Mouse (Mus musculus) midbrain, embryonic 15.5 days (tissue): ENCODE data around the gene 1700056E22Rik. TPM values are rescaled to one million over a fixed set of nuclear protein-coding genes. Genes with fewer than 3 reads are reported as not detected.

ENCODE experiments used
- ATAC-seq: fragments of 200-750 bp; cut with Nextera tagmentation; replicated peaks from 2 replicates; pipeline ENCODE4 v1.8.0; 2017; ENCODE audit warnings: moderate TSS enrichment
- H3K27ac ChIP-seq: fragments of 300-500 bp; sonication (generic); 2 replicates; pipeline ENCODE4 v1.5.1; 2015; ENCODE audit warnings: mild to moderate bottlenecking, inconsistent platforms
- H3K27me3 ChIP-seq: fragments of 300-500 bp; sonication (generic); replicated peaks from 2 replicates; pipeline ENCODE4 v1.6.1; 2015; ENCODE audit warnings: inconsistent platforms
- H3K36me3 ChIP-seq: fragments of 300-500 bp; sonication (generic); replicated peaks from 2 replicates; pipeline ENCODE4 v1.6.1; 2015; ENCODE audit warnings: inconsistent platforms
- H3K4me1 ChIP-seq: fragments of 300-500 bp; sonication (generic); 2 replicates; pipeline ENCODE4 v1.6.1; 2015; ENCODE audit warnings: inconsistent platforms
- H3K4me2 ChIP-seq: fragments of 300-500 bp; sonication (generic); 2 replicates; pipeline ENCODE4 v1.6.1; 2015; ENCODE audit warnings: inconsistent platforms, mild to moderate bottlenecking, moderate library complexity
- H3K4me3 ChIP-seq: fragments of 300-500 bp; sonication (generic); 2 replicates; pipeline ENCODE4 v1.5.1; 2015; ENCODE audit warnings: mild to moderate bottlenecking, inconsistent platforms
- H3K9ac ChIP-seq: fragments of 300-500 bp; sonication (generic); 2 replicates; pipeline ENCODE4 v1.6.1; 2015; ENCODE audit warnings: mild to moderate bottlenecking, inconsistent platforms
- H3K9me3 ChIP-seq: fragments of 300-500 bp; sonication (generic); 2 replicates; pipeline ENCODE4 v1.6.1; 2016; ENCODE audit warnings: inconsistent platforms
- WGBS: fragments of 180-500 bp; shearing (Covaris S2); methylation state at CpG from one replicate; pipeline ENCODE4 v1.1.7; 2015; ENCODE audit warnings: mixed read lengths; 5-methylcytosine and 5-hydroxymethylcytosine counted together
- polyA plus RNA-seq: library from polyadenylated mRNA; unstranded; fragments of >200 nt; fragmentation: Nextera tagmentation; extraction: Ambion mirVana; gene quantifications from 2 replicates; pipeline ENCODE4 v1.2.1, GENCODE M21; 2015

1700056E22Rik gene
- polyA plus RNA-seq, 1 experiment from 2014 or later, result 0.84 TPM

DNA sequence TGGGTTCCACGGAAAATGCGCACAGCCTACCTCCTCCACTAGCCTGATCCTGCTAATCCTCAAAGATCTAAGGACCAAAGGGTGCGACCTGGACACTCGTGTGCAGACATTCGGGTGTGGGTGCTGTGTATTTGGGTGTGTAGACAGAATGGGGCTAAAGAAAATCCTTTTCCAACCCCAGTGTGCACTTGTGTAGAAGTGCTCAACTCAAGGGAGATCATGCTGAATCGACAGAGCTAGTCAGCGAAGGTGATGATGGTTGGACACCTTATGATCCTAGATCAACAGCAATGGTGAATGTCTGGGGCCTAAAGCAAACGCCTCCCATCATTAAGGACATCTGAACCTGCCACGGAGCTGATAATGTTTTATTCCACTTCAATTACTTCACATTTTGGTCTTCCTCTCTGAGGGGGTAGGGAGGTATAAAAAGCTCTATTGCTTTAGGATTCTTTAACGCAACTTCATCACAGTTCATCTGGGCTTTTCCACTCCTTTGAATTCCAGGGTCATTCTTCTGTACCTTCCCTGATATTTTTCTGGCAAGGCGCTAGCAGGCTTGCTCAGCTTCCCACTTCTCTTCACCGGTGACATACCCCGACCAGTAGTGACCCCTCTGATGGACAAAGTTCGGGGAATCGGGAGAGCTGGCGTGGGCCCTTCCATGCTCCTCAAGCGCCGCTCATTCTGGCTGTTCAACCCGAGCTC, 1.3 kb downstream of the 1700056E22Rik start:
- no peak for ATAC-seq
- peaks cover 25% of the 10 kb centered on the region for H3K4me1 ChIP-seq
- peak overlapping the region; percentile 93 for H3K27ac ChIP-seq
- H3K9me3 ChIP-seq, result no peaks in the 10 kb centered on the region
- no peaks in the 10 kb centered on the region for H3K27me3 ChIP-seq
- H3K36me3 ChIP-seq, result no peaks in the 10 kb centered on the region
- H3K4me3 ChIP-seq, result peak overlapping the region; percentile 72
- H3K4me2 ChIP-seq, result peak overlapping the region; percentile 93
- peak overlapping the region; percentile 74 for H3K9ac ChIP-seq
- WGBS, result 18% methylated on average over 19 of the region's 19 CpGs

- Histone ChIP-seq H3K4me1 (peaks cover 15% of the 10 kb centered on the region), H3K36me3 (no peaks in the 10 kb centered on the region), H3K27me3 (no peaks in the 10 kb centered on the region), H3K4me3 (no peak overlapping the region), H3K9me3 (no peaks in the 10 kb centered on the region), H3K9ac (no peak overlapping the region), H3K27ac (no peak overlapping the region), H3K4me2 (no peak overlapping the region)
- ATAC-seq, result no peak
- 94% methylated on average over 8 of the region's 8 CpGs for WGBS
Measured at GRCm38 (mm10) chr1:184030070-184030802, 3.9 kb downstream of the 1700056E22Rik start.

DNA sequence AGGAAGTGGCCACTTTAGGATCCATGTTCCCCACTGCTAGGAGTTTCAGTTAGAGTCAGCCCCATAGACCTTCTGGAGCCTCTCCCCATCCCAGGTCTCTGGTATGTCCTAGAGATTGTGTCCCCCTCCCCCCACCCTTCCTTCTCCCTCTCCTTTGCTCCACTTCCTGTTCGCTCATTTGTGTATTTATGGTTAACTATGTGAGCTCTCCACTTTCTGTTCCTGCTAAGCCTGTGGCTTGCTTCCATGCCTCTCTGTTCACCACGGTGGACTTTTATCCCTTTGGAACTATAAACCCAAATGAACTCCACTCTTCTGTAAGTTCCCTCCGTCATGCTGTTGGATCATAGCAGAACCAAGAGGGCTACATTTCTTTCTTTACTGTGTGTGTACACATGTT, 7.1 kb downstream of the 1700056E22Rik start:
- no peak overlapping the region for H3K9ac ChIP-seq
- H3K36me3 ChIP-seq, result no peaks in the 10 kb centered on the region
- ATAC-seq, result no peak
- no peak overlapping the region for H3K4me2 ChIP-seq
- no peaks in the 10 kb centered on the region for H3K9me3 ChIP-seq
- H3K4me1 ChIP-seq, result no peaks in the 10 kb centered on the region
- H3K27ac ChIP-seq, result no peak overlapping the region
- WGBS, result 91% methylated on average over 3 of the region's 3 CpGs
- H3K27me3 ChIP-seq, result no peaks in the 10 kb centered on the region
- no peak overlapping the region for H3K4me3 ChIP-seq

DNA sequence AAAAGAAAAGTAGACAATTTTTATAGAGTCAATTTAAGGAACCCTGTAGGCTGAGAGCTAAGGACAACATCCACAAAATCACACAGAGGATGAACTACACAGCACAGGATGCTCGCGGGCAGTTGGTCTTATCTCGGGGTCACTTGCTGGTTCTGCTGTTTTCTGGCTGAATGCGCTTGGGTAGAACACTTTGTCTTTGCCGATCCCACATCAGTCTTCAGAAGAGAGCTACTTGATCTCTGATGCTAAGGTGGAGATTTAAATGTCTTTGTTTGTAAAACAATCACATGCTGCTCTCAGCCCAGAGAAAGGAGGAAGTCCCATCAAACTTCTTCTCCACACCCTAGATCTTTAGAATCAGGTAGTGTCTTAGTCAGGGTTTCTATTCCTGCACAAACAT, 9.0 kb downstream of the 1700056E22Rik start:
- H3K9ac ChIP-seq, result no peak overlapping the region
- WGBS, result 87% methylated on average over 5 of the region's 5 CpGs
- no peaks in the 10 kb centered on the region for H3K36me3 ChIP-seq
- no peak overlapping the region for H3K4me2 ChIP-seq
- H3K27me3 ChIP-seq, result no peaks in the 10 kb centered on the region
- no peaks in the 10 kb centered on the region for H3K9me3 ChIP-seq
- H3K4me1 ChIP-seq, result no peaks in the 10 kb centered on the region
- H3K4me3 ChIP-seq, result no peak overlapping the region
- ATAC-seq, result no peak
- no peak overlapping the region for H3K27ac ChIP-seq

DNA sequence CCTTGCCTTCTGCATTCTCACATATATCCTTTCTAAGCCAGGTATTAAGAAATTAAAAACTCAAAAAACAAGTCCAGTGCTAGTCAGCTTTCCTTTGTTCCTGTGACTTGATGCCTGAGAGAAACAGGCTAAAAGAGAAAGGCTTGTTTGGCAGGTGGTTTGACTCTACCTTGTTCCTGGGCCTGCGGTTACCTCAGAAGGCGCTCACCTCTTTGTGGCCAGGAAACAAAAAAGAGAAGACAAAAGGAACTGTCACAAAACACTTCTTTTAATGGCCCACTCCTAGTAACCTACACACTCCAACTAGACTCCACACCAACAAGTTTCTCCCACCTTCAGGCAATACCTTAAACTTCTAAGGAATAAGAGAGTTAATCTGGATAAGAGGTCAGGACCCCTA, 9.5 kb downstream of the 1700056E22Rik start:
- WGBS, result 94% methylated on average over 2 of the region's 2 CpGs
- ATAC-seq, result no peak
- no peak overlapping the region for H3K4me3 ChIP-seq
- no peaks in the 10 kb centered on the region for H3K4me1 ChIP-seq
- no peak overlapping the region for H3K4me2 ChIP-seq
- H3K9me3 ChIP-seq, result no peaks in the 10 kb centered on the region
- no peaks in the 10 kb centered on the region for H3K36me3 ChIP-seq
- H3K27ac ChIP-seq, result no peak overlapping the region
- no peak overlapping the region for H3K9ac ChIP-seq
- no peaks in the 10 kb centered on the region for H3K27me3 ChIP-seq

DNA sequence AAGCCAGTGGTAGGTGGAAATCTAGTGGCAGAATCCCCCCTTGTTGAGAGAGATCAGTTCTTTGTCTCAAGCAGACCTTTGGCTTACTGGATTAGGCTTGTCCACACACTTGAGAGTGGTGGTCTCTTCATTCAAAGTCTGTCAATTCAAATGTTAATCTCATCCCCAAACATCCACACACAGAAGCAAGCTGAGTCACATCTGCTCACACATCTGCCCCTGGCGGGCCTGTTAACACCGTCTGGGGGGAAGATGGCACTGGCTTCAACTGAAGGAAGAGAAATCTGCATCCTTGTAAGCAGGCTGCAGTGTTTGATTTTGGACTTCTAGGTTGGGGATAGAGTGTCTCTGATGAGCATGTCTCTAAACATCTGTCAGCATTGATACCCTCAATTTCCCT, 10.1 kb downstream of the 1700056E22Rik start:
- no peak overlapping the region for H3K4me2 ChIP-seq
- H3K27ac ChIP-seq, result no peak overlapping the region
- H3K9ac ChIP-seq, result no peak overlapping the region
- H3K9me3 ChIP-seq, result no peaks in the 10 kb centered on the region
- H3K36me3 ChIP-seq, result no peaks in the 10 kb centered on the region
- no peak overlapping the region for H3K4me3 ChIP-seq
- 32% methylated on average over 2 of the region's 2 CpGs for WGBS
- ATAC-seq, result no peak
- H3K27me3 ChIP-seq, result no peaks in the 10 kb centered on the region
- H3K4me1 ChIP-seq, result no peaks in the 10 kb centered on the region

DNA sequence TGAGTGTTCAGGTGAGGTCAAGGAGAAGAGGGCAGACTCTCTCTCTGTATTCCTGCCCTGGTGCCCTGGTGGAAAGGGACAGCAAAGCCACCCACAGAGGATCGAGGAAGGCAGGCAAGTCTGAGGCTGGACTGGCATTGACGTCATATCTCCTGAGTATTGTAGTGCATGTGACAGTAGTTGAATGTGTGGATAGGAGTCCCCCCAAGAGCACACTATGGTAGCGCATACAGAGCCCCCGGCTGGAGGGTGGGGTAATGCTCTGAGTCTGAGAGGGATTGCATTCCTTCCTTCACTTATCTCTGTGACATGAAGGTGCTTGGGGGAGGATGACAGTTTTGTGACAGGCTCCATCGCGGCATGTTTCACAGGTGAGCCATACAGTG, 14.4 kb downstream of the 1700056E22Rik start:
- no peak overlapping the region for H3K4me2 ChIP-seq
- H3K9ac ChIP-seq, result no peak overlapping the region
- H3K36me3 ChIP-seq, result no peaks in the 10 kb centered on the region
- H3K9me3 ChIP-seq, result no peaks in the 10 kb centered on the region
- H3K4me3 ChIP-seq, result no peak overlapping the region
- no peak for ATAC-seq
- 59% methylated on average over 6 of the region's 6 CpGs for WGBS
- no peaks in the 10 kb centered on the region for H3K4me1 ChIP-seq
- H3K27ac ChIP-seq, result no peak overlapping the region
- H3K27me3 ChIP-seq, result no peaks in the 10 kb centered on the region

DNA sequence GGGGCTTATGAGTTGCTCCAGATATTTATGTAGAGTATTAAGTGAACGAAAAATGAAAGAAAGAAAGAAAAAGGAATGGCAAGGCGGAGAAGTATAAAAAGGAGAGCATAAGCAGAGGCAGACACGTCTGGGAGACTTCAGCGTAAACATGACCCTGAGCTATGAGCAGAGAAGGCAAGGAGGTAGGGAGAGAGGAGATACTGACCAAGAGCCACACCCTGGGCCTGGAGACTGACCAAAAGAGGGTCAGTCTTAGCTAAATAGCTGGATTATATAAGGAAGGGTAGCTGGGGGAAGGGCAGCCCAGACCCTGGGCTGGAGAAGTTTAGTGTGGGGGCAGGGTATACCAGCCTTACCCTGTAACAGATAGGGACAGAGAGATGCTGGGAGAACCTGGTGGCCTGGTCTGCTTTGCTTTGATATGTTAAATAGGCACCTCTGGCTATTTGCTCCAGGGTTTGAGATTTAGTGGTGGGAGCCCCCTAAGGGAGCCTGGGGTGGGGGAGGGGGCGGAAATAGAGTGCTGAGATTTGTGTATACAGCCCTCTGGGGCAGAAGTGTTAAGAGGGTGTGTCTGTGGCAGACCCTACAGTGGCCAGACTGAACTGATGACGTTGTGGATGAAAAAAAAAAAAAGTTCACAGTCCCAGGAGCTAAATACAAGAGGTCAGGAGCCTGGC, 14.9 kb downstream of the 1700056E22Rik start:
- no peaks in the 10 kb centered on the region for H3K9me3 ChIP-seq
- 53% methylated on average over 6 of the region's 6 CpGs for WGBS
- H3K4me2 ChIP-seq, result no peak overlapping the region
- H3K36me3 ChIP-seq, result no peaks in the 10 kb centered on the region
- H3K27me3 ChIP-seq, result no peaks in the 10 kb centered on the region
- no peaks in the 10 kb centered on the region for H3K4me1 ChIP-seq
- ATAC-seq, result no peak
- no peak overlapping the region for H3K9ac ChIP-seq
- no peak overlapping the region for H3K27ac ChIP-seq
- H3K4me3 ChIP-seq, result no peak overlapping the region

GRCm38 (mm10) chr1:184017606-184018005, 16.5 kb downstream of the 1700056E22Rik start:
- Histone ChIP-seq H3K27ac (no peak overlapping the region), H3K36me3 (no peaks in the 10 kb centered on the region), H3K27me3 (no peaks in the 10 kb centered on the region), H3K9ac (no peak overlapping the region), H3K4me2 (no peak overlapping the region), H3K9me3 (no peaks in the 10 kb centered on the region), H3K4me1 (no peaks in the 10 kb centered on the region), H3K4me3 (no peak overlapping the region)
- 84% methylated on average over 2 of the region's 2 CpGs for WGBS
- ATAC-seq, result no peak

DNA sequence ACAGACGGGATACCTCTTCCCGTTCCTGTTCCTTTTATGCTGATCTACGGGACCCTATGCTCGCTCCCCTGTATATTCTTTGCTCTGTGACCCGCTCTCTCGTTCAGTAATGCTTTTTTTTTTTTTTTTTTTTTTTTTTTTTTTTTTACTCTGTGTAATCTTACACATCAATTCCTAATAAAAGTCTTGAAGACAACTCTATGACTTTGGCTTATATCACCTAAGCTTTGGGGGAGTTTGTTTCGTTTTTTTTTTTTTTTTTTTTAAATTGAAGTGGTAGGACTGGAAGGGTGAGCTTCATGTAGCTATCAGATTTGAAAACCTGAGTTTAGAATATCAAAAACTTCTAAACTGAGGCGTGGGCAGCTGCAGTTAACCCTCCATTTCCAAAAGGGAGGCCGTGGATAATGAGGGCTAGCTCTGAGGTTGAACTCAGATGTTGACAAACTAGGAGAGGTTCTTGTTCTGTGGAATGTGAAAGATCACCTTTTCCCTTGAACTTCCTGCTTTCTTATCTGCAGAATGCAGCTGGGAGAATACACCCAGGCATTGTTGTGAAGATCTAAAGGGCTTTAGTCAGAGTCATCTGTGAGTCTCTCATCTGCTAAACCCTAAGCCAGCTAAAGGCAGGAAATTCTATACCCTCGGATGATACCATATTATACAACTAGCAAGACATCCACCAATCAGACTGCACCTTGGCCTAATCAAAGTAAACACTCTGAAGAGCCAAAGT, 17.9 kb downstream of the 1700056E22Rik start:
- Histone ChIP-seq H3K27me3 (no peaks in the 10 kb centered on the region), H3K36me3 (no peaks in the 10 kb centered on the region), H3K27ac (no peak overlapping the region), H3K4me3 (no peak overlapping the region), H3K4me2 (no peak overlapping the region), H3K4me1 (no peaks in the 10 kb centered on the region), H3K9me3 (no peaks in the 10 kb centered on the region), H3K9ac (no peak overlapping the region)
- ATAC-seq, result no peak
- 77% methylated on average over 10 of the region's 10 CpGs for WGBS

GRCm38 (mm10) chr1:184014091-184014490, 20.0 kb downstream of the 1700056E22Rik start:
- H3K9ac ChIP-seq, result no peak overlapping the region
- H3K36me3 ChIP-seq, result no peaks in the 10 kb centered on the region
- H3K9me3 ChIP-seq, result no peaks in the 10 kb centered on the region
- no peaks in the 10 kb centered on the region for H3K4me1 ChIP-seq
- H3K4me2 ChIP-seq, result no peak overlapping the region
- WGBS, result 87% methylated on average over 3 of the region's 3 CpGs
- H3K27ac ChIP-seq, result no peak overlapping the region
- no peak for ATAC-seq
- H3K27me3 ChIP-seq, result no peaks in the 10 kb centered on the region
- no peak overlapping the region for H3K4me3 ChIP-seq

- WGBS, result 85% methylated on average over 4 of the region's 4 CpGs
- no peak for ATAC-seq
Measured at GRCm38 (mm10) chr1:184013106-184013505, 21.0 kb downstream of the 1700056E22Rik start, which contains the start of gene Dusp10. Gene Dusp10, plus strand, starts transcription at chr1:184013302.

More at GRCm38 (mm10) chr1:184013106-184013505, 21.0 kb downstream of the 1700056E22Rik start, which contains the start of gene Dusp10:
- Histone ChIP-seq H3K27me3 (no peaks in the 10 kb centered on the region), H3K4me1 (no peaks in the 10 kb centered on the region), H3K4me3 (no peak within 1 kb of the TSS), H3K4me2 (no peak within 1 kb of the TSS), H3K27ac (no peak within 1 kb of the TSS), H3K9ac (no peak within 1 kb of the TSS), H3K9me3 (no peaks in the 10 kb centered on the region), H3K36me3 (no peaks in the 10 kb centered on the region)
